Mouse (Mus musculus) naive thymus-derived CD4-positive, alpha-beta T cell, adult 2 months (primary cell): Measurements from ENCODE around the gene Cfap61.
A peak's percentile ranks its signal among the peaks of the same experiment; 100 is the strongest.

ENCODE experiments used
- DNase-seq: peaks from one replicate; pipeline ENCODE4 v3.0.0-alpha.2; 2011; ENCODE audit warnings: low read depth

The Cfap61 gene

GRCm38 (mm10) chr2:145949475-145950068 lies 15.0 kb downstream of the Cfap61 start:
- no peak for DNase-seq

DNA sequence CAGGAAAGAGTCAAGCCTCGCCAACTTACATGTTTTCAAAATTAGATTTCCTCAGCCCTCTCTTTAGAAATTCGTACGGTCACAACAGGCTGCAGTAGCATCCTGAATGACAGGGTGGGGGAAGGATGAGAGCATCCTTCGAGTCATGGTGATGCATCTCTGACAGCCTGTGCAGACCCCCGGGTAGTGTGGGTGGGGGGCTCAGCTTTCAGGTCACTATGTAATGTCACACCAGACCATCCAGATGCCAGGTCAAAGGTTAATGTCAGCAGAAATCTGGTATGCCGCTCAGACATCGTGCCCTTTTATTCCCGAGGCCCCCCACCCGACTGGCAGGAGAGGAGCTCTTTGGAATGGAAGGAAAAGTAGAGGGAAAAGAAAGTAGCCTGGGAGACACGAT lies 15.7 kb downstream of the Cfap61 start:
- DNase-seq = no peak

DNA sequence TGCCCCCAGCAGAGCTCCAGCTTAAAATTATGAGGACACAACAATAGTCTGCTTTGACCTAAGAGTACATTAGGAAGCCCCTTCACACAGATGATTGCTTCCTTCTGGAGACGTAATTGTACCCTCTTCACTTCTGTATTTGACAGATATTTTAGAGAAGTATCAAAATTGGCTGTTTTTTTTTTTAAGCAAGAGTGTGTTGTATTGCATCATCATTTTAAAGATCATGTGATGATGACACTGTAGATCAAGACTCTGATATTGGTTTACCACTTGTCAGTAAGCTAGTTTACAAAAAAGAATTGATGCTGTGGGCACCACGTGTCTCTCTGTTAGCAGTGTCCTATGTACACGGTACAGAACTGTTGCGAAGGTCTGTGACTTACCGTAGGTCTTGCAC lies 18.1 kb downstream of the Cfap61 start:
- no peak for DNase-seq

- no peak for DNase-seq
Measured at GRCm38 (mm10) chr2:145955844-145956243, 21.3 kb downstream of the Cfap61 start.

- no peak for DNase-seq
Measured at GRCm38 (mm10) chr2:145956318-145956717, 21.7 kb downstream of the Cfap61 start.

DNA sequence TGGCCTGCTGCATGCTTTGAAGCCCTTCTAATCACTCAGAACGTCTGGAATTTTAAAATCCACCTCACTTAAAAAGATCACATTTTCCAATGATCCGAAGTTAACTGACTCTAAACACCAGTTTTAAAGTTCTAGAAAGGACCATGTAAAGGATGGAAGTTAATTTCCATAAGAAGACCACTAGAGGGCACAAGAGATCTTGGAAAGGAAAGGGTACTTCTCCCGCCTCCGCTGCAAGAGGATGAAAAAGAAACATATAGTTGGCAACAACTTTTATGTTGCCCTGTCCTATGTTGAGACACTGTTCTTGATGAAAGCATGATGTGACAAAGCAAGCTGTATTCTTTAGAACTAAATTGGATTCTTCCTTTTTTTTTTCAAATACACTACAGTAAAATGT lies 22.9 kb downstream of the Cfap61 start:
- peak; percentile 47 for DNase-seq

DNA sequence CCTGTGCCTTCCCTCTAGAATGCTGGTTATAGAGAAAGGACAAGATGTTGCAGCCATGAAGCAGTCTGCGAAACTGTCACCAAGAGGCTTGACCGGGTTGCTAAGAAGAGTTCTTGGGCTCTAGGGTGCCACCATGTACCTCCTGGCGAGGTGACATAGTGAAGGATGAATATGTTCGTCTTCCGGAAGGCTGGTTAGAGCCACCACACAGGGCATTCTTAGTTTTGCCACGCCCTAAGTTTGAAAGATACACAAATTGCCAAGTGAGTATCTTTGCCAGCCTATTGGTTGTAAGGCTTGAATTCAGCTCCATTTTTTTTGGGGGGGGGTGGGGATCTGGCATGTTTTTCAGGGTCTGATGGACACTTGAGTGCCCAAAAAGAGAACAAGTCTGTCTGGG lies 23.5 kb downstream of the Cfap61 start:
- no peak for DNase-seq

- DNase-seq = no peak
Measured at GRCm38 (mm10) chr2:145958551-145958950, 24.0 kb downstream of the Cfap61 start.

DNA sequence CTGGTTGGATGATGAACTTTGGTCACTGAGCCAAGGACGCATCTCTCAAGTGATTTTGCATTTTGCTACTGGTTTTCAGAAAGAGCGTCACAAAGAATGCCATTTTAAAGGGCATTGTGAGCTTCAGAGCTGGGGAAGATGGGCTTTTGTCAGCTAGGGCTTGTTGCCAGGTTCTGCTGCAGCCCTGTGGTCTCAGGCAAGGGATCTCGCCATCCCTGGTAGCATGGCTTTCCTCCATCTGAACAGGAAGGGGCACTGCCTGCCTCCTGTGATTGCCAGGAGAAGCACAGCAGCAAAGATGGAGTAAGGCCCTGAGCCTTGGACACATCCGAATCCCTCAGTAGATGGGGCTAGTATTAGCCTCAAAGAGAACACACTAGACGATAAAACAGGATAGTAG lies 27.3 kb downstream of the Cfap61 start:
- no peak for DNase-seq

GRCm38 (mm10) chr2:145970751-145971150 lies 36.2 kb downstream of the Cfap61 start:
- no peak for DNase-seq

DNA sequence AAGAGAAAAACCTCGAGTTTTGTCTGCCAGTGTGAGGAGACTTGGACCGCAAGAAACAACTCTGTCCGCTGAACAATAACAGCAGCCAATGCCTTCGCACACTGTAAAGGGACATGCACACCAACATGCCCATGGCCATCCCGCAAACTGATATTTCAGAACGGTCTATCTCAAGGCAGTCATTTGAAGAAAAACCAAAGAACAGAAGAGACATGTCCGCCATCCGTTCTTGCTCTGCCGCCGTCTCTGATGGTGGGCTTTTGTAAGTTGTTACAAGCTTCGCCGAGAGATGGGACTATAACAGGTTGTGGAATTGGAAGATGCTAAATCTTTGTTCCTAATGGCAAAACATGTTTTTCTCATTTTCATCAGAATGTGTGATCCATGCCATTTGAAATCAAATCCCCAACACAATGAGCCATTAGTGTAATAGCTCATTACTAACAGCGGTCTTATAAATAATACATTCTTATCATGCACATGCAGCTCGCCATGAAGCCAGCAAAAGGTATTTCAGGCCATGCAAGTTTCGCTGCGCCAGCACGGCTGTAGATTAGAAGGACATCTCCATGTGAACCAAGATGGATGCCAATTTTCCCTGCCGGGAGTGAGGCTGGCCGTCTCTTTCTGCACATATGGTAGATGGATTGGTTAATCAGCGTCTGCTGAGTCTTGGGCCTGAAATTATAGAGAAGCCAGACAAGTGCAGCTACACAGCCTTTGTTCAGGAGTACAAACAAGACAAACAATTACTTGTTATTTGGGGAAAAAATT lies 36.8 kb downstream of the Cfap61 start:
- no peak for DNase-seq

DNA sequence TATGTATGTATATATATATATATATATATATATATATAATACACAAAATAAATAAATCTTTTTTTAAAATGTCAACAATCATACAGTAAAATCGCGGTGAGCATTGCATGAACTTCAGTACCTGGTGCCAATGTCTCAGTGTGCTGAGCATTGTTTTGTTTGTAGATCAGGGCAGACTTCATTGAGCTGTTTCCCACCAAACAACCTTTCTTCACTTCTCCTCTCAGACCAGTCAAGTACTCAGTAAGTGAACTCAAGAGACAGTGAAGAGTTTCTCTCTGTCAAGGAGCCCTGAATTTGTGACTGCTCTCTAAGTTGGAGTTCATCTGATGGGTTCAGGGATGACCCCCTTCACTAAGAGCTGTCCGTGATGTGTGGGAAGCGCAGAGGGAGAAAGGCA lies 38.0 kb downstream of the Cfap61 start:
- no peak for DNase-seq

DNA sequence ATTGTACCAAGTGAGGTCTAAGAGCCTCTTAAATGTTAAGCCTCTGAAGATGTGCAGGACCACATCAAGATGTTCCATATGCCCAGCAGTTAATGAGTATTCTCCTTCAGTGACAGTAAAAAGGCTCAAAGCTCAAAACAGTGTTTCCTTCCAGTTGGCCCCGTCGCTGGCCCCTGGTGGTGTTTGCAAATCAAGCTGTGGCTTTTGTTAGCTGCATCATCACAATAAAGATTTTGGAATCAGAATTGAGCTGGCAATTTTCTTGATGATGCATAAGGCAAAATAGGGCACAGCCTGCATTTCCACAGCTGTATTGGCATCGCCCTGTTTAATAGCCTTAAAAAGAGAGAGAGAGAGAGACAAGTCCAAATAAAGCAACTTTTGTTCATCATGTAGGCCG lies 45.0 kb downstream of the Cfap61 start:
- DNase-seq = no peak

- no peak for DNase-seq
Measured at GRCm38 (mm10) chr2:145980881-145981280, 46.3 kb downstream of the Cfap61 start.

- no peak for DNase-seq
Measured at GRCm38 (mm10) chr2:145981699-145982112, 47.1 kb downstream of the Cfap61 start.

DNA sequence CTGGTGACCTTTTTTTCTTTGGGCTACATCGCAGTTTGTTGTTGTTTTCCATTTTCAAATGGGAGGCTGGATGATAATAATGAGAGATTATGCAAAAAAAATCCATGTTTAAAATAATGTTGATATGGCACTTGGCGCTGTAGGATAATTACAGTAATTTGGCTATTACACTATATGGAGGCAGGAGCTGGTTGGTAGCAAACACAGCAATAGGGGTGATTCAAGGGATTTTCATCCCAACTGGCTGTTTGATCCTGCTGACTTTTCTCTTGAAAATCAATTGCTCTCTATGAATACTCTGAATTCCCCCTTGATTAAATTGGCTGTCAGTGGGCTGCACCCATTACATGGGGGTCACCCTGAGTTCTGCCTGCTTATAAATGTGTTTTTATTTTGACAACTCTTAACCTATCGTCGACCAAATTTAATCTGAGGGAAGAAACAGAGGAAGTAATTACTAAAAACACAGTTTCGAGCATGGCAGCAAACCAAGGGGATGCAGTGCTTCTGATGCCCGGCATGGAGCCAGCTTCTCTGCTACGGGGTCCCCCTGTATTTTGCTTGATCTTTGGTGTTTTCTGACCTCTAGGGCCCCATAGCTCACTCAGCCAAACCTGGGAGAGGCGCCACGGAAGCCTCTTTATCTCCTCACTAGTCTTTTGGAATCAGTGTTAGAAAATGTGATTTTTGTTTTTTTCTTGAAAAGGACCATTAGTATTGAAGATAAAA lies 47.9 kb downstream of the Cfap61 start:
- DNase-seq = no peak

DNA sequence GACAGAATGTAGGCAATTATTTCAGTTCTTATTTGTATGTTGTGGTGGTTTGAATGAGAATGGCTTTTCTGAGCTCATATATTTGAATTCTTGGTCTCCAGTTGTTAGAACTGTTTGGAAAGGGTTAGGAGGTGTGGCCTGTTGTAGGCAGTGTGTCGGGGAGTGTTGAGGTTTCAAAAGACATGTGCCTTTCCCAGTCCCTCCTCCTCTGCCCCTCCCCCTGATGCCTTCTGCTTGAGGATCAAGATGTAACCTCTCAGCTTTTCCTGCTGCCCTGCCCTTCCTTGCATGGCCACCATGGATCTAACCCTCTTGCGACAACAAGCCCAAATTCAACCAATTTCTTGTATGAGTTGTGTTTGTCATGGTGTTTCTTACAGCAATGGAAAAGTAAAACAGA lies 53.2 kb downstream of the Cfap61 start:
- DNase-seq = no peak

- no peak for DNase-seq
Measured at GRCm38 (mm10) chr2:145990446-145990845, 55.9 kb downstream of the Cfap61 start.

- no peak for DNase-seq
Measured at GRCm38 (mm10) chr2:145996472-145996871, 61.9 kb downstream of the Cfap61 start.

- DNase-seq = no peak
Measured at GRCm38 (mm10) chr2:145997956-145998525, 63.5 kb downstream of the Cfap61 start.

DNA sequence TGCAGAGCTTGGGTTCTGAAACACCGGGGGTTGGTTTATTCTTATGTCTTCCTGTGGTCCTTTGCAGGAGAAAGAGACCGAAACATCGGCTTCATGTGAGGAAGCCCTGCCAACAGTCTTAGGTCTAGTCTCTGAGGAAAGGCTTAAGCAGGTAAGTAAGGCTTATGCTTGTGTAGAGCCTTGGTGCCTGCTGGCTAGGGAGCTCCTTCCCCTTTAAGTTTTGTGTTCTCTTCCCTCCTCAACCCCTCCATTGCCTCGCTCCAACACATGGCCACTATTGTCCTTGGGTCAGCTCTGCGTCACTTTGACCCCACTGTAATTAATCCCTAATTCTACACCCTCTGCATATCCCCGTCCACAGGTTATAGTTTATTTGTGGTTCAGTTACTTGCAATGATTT lies 74.2 kb downstream of the Cfap61 start:
- DNase-seq = no peak

DNA sequence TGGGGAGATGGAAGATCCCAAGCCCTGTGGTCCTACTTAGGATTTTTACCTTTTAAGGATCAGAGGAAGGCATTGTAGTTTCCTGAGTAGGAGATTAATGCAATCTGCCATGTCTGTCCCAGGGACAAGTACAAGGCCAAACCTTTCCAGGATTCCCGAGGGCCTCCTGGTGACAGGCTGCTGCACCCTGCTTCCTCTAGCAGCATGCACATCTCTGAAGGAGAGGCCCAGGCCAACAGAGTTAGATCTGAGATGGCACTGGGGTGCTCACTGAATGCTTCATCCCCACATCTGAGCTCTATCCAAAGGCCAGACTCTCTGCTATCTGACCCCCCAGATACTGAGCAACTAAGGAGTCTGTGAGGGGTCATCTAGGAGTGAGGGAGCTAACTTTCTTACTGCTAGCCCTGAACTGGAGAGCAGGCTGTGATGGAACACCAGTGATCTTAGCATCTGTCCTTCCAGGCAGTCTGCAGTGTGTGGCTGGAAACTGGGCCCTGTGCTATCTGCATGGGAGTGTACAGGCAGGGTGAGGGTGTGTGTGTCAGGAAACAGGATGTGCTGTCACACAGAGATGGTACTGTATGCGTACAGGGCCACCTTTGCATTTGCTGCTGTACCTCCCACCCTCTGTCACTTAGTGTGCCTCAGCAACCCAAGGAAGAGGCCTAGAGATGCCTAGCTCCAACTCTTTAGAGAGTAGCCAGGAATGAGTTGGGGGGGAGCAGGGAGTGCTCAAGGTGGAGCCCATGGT lies 75.2 kb downstream of the Cfap61 start:
- no peak for DNase-seq
